Mouse (Mus musculus): ENCODE data around the gene Vmn1r167.
"Not testable (repeated sequence)": the region's sequence is repeated elsewhere in the genome, so short reads cannot be mapped to it uniquely, and the experiment has no call there.

Gene Vmn1r167

DNA sequence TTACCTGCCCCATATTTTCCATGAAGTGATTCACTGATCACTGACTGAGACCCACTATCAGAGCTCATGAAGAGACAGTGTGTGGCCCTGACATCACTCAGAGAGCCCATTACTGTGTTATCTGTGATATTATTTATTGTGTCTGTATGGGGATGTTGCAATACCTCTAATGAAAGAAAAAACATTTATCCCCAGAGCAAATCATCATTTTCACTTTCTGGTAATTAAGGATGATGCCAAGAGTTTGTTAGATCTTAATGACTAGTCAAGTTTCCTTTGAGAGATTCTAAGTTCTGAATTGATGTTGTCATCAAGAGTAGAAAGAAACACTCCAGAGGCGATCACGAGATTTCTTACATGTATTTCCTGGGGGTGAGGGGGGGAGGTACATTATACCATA, at the start of gene Vmn1r167:
Vmn1r167 (minus strand) TSS at position 101 of the 400 bp plus-strand sequence.
- DNase-seq (ENCODE audit: low spot score in 2 of 2), result not testable (repeated sequence)

DNA sequence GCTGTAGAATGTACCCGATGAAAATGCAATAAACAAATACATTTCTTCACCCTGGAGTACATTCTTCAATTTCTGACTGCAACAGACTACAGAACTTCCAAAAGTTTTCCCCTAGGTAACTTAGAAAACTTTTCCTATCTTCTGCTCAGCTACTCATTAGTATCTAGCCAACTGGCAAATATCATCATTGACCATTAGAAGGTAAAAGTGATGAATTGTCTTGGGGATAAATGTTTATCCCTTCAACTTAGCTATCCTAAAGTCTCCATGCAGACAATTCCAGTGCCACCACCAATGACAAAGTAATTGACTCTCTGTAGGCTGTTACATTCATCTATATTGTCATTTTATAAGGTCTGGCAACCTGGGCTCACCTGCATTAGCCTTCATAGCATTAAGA, 32.4 kb upstream of the Vmn1r167 start, which contains the start of gene Vmn1r168:
Vmn1r168 (plus strand) TSS at position 301 of the 400 bp plus-strand sequence.
- DNase-seq (ENCODE audit: low spot score in 2 of 2), result not testable (repeated sequence)

DNA sequence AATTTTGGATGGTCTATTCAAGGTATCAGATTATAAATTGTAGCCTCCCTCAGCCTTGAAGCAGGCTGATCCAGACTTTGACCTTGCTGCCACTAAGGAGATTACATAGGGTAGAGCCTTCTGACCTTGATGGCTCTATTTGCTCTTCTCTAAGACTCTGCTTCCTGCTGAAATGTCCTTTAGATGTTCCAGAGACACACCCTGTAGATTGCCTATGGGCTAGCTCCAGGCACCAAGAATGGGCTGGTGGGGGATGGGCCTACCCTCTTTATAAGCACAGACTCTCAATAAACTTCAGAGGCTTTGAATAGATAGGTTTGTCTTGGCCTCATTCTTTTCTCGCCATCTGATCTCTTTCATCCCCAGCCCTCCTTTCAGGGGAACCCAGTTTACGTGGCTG, 34.1 kb downstream of the Vmn1r167 start:
- not testable (repeated sequence) for DNase-seq (ENCODE audit: low spot score in 2 of 2)

DNA sequence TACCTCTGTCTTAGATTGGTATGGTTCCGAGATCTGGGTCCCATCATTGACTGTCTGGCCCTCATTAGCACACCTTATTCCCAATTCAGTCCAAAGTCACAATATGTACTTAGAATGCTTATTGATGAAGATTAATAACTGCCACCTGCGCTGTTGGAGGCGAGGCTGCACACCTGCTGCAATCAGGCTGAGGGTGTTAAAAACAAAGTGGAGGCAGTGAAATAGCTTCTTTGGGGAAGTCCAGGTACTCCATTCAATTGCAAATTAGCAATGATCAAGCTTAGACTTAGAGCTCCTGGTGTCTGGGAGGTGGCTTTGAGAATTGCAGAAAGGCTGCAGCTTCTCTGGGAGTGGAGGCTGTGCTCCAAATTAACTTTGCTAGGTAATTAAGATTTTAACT, 36.2 kb downstream of the Vmn1r167 start:
- DNase-seq (ENCODE audit: low spot score in 2 of 2), result not testable (repeated sequence)

DNA sequence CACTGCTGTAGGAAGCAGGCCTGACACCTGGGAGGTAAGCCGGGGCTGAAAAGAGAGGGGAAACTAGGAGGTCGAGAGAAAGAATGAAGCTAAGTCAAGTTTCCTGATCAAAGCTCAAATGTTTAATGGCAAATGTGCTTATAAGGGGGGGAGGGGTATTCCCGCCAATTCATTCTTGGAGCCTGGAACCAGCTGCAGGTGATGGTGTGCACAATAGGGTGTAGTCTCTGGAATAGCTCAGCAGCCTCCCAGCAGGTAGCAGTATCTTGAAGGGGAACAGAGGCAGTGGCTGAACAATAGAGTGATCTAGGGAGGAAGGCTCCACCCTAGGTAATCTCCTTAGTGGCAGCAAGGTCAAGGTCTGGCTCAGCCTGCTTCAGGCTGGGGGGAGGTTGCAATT, 36.8 kb downstream of the Vmn1r167 start:
- DNase-seq (ENCODE audit: low spot score in 2 of 2), result not testable (repeated sequence)
